Mouse (Mus musculus) heart, postnatal 10 days (tissue): ENCODE data around the gene Ugt3a1. TPM values are rescaled to one million over a fixed set of nuclear protein-coding genes. Genes with fewer than 3 reads are reported as not detected.
"Not testable (repeated sequence)": the region's sequence is repeated elsewhere in the genome, so short reads cannot be mapped to it uniquely, and the experiment has no call there.

Experiments used
- DNase-seq, 2 experiments: peaks; one replicate each; pipeline ENCODE4 v3.0.0; 2021
- intact Hi-C: fragments of 180-260 bp; cut with DNase I; formaldehyde crosslinking; loops from one replicate; pipeline ENCODE4 v1.15.1; 2025
- total RNA-seq, 2 experiments: library from RNA; stranded (reverse); gene quantifications; 2 replicates each; pipeline ENCODE4 v1.2.3; 2021

Gene Ugt3a1
- not detected for total RNA-seq

- intact Hi-C loops = no loop called here
Measured at GRCm38 (mm10) chr15:9276838-9277295, at the start of gene Ugt3a1. Gene Ugt3a1 (plus strand): TSS chr15:9276888.

DNA sequence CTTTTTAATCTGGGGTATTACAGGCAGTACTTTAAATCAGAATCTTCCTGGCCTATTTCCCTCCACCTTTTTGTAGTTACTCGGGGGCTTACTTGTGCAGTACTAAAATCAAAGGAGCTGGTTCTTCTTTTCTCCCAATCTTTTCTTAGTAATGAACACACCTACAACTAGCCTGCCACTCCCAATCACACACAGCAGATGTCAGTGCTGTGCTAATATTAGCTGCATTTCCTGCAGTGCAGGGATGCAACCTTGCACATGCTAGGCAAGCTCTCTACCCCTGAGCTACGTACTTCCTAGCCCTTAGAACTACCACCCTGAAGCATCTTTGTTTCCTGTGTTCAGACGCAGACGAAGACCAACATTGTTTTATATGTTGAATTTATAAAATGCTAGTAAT is 45.8 kb upstream of the Ugt3a1 start:
- DNase-seq, intact Hi-C loops: not testable (repeated sequence)

More at GRCm38 (mm10) chr15:9276838-9277295, at the start of gene Ugt3a1:
- DNase-seq = no peak

DNA sequence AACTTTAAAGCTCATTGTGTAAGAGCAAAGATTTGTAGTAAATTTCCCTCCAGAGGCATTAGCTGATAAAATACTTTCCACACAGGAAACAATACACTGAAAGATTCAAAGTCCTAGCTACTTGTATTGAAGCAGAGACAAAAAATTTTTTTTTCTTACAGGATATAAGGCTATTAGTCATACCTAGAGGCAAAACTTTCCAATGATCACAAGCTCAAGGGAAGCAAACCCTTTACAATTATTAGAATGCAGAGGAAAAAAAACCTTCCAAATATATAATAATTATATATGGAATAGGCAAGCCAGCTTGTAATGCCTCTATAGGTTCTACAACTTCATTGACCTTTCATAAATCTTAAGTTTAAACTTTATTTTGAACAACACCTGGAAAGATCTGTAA is 30.3 kb upstream of the Ugt3a1 start:
- no peak for DNase-seq
- intact Hi-C loops = no loop called here

DNA sequence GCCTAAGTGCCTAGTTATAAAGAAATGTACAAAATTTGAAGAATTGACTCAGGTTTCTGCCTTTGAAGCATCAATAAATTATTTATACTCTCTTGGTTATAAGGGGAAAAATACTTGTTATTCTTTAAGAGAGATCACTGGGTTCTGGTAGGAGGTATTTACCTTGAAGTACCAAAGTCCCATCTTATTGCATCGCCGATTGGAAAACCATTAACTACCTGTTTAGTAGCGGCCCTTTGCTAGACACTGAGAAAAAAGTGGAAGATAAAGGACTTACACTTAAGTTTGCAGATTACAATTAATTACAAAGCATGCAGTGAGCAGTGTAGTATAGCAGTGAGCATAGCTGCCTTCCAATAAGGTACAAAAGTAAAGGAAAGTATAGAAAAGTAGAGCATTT is 23.8 kb upstream of the Ugt3a1 start:
- no peak for DNase-seq
- intact Hi-C loops = no loop called here

DNA sequence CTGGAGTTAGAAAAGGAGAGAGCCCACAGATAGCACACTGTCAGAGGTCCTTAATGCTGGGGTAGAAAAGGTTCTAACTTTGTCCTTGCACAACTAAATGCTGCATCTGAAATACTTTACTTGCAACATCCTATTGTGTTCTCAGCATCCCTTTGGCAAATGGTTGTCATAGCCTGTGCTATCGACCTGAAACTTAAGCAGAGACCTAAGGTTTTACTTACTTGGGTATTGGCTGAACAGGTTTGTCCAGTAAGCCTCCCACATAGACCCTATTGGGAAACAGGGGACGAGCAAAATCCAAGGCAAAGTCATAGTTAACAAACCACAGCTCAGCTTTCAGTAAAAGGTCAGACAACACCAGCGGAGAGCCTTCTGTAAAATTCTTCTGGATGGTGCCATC is 16.1 kb upstream of the Ugt3a1 start:
- intact Hi-C loops = no loop called here
- DNase-seq = no peak

- DNase-seq = no peak
- intact Hi-C loops = no loop called here
Measured at GRCm38 (mm10) chr15:9271876-9272275, 4.8 kb upstream of the Ugt3a1 start.

DNA sequence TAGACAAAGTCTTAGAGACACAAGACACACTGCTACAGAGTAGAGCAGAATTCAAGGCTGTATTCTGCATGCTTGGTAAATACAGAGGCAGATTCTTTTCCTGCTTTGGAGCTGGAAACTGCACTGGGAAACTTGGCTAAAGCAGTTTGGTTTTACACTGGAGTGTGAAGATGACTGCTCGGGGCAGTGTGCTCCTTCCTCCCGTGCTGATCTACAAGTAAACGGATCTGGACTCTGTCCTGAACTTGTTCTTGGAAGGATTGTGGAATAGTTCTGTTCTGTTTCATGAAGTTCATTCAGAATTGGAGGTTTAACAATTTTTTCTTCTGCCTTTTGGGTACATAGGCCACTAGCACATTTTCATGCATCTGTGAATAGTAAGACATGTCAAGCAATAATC is 2.3 kb downstream of the Ugt3a1 start:
- intact Hi-C loops = no loop called here

DNA sequence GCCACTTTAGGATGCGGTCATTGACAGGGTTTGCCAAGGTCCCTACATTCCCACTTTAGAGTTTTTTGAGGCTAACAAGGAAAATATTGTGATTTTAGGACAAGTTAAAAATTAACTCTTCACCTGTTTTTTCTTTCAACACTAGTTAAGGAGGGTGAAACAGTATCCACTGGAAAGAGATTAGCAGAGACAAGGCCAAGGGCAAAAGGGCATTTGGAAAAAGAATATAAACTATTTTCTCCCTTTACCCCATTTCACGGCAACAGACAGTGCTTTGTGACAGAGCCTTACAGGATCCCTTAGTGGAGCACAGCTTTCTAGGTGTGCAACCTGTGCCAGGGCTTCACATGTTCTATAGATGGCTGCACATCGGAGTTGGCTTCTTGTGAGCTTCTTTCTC is 2.9 kb downstream of the Ugt3a1 start:
- intact Hi-C loops = no loop called here
- DNase-seq = no peak

More for the DNA sequence above, 2.3 kb downstream of the Ugt3a1 start:
- no peak for DNase-seq

GRCm38 (mm10) chr15:9283165-9283564 is 6.5 kb downstream of the Ugt3a1 start:
- intact Hi-C loops = no loop called here
- DNase-seq = no peak

DNA sequence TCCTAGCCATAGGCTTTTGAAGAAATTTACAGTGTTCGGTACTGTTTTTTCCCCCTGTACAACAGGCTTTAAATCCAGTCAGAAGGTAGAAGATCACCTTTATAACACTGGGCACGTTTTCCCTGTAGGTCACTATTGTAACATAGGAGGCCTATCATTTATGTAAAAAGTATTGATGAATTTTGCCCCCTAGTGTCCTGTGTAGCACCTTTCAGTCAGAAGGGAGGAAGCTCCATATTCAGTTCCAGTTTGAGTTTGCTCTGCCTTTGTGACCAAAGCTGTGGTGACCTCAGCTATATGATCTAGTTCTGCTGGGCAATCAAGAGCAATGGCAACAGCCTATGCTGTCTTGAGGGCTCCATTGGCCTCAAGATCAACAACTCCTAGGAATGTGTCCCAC is 13.0 kb downstream of the Ugt3a1 start:
- intact Hi-C loops = no loop called here
- no peak for DNase-seq

- intact Hi-C loops = no loop called here
- DNase-seq = no peak
Measured at GRCm38 (mm10) chr15:9305978-9306692, 29.4 kb downstream of the Ugt3a1 start.

- no peak for DNase-seq
- intact Hi-C loops = no loop called here
Measured at GRCm38 (mm10) chr15:9334596-9334995, 57.9 kb downstream of the Ugt3a1 start.

- intact Hi-C loops = no loop called here
- no peak for DNase-seq
Measured at GRCm38 (mm10) chr15:9335341-9335740, 58.7 kb downstream of the Ugt3a1 start, which contains the start of gene Ugt3a2. Gene Ugt3a2 (plus strand): TSS chr15:9335550.

DNA sequence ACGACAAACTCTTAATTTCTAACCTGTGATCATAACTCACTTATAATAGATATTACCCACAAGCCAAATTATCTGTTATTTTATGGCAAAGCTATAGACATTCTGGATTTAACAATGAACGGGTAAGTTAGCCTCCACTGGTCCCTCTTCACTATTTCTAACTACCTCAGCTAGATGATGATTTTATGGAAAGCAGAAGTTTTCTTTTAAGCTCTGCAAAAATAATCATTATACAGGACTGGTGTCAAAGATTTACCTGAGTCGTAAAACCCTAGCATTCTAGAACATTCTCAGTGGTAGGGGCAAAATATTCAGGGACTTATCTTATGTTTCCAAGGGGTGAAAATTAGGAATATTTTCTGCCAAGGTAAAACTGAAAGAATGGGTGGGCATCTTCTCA is 59.9 kb downstream of the Ugt3a1 start:
- no peak for DNase-seq
- intact Hi-C loops = no loop called here

- intact Hi-C loops = no loop called here
- DNase-seq = no peak
Measured at GRCm38 (mm10) chr15:9337021-9337420, 60.3 kb downstream of the Ugt3a1 start.

- intact Hi-C loops = loop anchor here (10.0 kb wide), 1 partner anchor 224 kb away; no protein-coding TSS in a partner anchor
- no peak for DNase-seq
Measured at GRCm38 (mm10) chr15:9348739-9349138, 72.1 kb downstream of the Ugt3a1 start.

DNA sequence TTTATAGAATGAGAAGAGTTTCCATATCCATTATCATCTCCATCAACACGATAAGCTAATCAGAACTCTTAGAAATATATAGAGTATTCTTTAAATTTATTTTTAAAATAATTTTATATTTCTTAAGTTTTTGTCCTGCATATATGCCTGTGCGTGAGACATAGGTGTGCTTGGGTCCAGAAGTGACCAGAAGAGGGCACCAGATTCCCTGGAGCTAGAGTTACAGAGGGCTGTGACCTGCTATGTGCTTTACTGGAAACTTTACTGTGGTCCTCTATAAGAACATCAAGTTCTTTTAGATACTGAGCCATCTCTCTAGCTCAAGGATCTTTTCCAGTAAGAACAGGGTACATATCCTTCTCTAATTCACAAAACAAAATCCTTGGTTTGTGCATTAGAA is 86.1 kb downstream of the Ugt3a1 start:
- DNase-seq = no peak
- intact Hi-C loops = no loop called here

Other genes with a start within 250 kb of the Ugt3a1 start
- gene Nadk2, start 205.6 kb upstream of the Ugt3a1 start, total RNA-seq = 10 to 100 TPM; 41.3 to 46.5 TPM
- 10 to 100 TPM; 14.6 to 17.6 TPM for gene Lmbrd2, start 136.3 kb upstream of the Ugt3a1 start, total RNA-seq
- 1 to 10 TPM; 3.5 TPM for gene Skp2, start 121.5 kb upstream of the Ugt3a1 start, total RNA-seq
- gene Ugt3a2, start 58.7 kb downstream of the Ugt3a1 start, total RNA-seq = not detected
- not detected for gene Capsl, start 159.1 kb downstream of the Ugt3a1 start, total RNA-seq